Mouse (Mus musculus) lung, postnatal 0 days (tissue): ENCODE measurements around the gene Fry.

ENCODE experiments used
- CTCF ChIP-seq: IDR thresholded peaks from 2 replicates; pipeline ENCODE4 v1.5.1; 2016; ENCODE audit warnings: antibody characterized with exemption, mild to moderate bottlenecking
- EP300 ChIP-seq: IDR thresholded peaks from 2 replicates; pipeline ENCODE4 v1.6.1; 2016; ENCODE audit warnings: antibody characterized with exemption, mild to moderate bottlenecking, control low read depth

DNA sequence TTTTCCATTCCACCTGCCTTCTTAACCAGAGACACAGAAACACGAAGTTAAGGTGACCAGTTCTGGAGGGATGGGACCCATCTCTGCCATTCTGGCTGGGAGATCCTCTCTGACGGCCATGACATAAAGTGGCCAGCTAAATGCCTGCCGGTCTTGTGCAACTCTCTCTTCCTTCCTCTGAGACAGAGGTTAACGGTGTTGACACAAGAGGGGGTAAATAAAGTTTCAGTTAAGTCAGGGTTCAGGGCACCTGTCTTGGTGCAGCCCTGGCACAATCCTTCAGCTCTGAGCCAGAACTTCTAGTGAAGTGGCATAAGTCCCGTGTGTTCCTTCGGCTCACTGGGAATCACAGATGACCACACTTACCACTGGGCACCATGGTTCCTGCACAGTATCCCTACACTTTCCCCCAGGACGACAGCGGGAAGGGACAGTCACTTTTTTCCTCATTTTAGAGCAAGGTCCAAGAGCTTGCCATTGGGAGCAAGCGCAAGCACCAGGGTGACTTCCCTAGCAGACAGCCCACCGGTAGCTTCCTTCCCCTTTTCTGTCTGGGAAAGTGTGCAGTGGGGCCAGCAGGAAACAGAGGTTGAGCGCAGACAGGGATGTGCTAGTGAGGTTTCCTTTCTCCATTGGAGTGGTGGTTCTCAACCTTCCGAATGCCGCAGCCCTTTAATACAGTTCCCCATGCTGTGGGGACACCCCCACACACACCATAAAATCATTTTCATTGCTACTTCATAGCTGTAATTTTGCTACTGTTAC, 58.0 kb downstream of the Fry start:
- TF ChIP-seq CTCF, result no peak
- TF ChIP-seq EP300, result no peak
